Mouse (Mus musculus): Measurements from ENCODE around the gene Oosp2. TPM values are rescaled to one million over a fixed set of nuclear protein-coding genes. Genes with fewer than 3 reads are reported as not detected.

Oosp2 gene
- polyA plus RNA-seq, 1 experiment, result not detected

DNA sequence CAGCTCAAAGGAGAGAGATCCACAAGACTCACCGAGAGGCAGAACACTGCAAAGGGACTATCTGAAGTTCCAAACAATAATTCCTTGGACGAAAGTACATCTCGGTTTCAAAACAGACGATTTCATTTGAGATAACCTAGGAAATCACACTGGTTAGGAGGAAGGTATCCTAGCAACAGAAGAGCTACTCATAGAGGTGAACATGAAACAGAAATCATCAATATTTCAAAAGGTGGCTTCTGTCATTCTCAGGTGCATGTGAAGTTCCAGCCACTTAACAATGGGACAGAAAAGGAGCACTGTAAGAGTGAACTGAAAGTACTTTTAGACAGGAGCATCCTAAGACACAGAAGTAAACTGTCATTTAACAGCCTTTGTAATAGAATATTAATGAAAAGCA lies 10.8 kb downstream of the Oosp2 start:
- no peak overlapping the region for H3K27ac ChIP-seq (ENCODE audit: control insufficient read depth, insufficient read depth, low read length)
- 90% methylated on average over 4 of the region's 4 CpGs for WGBS
- H3K36me3 ChIP-seq (ENCODE audit: control insufficient read depth, insufficient read depth, low read length), result no peaks in the 10 kb centered on the region
- H3K4me3 ChIP-seq (ENCODE audit: control insufficient read depth, insufficient read depth, low read length), result no peak overlapping the region
- H3K27me3 ChIP-seq (ENCODE audit: control insufficient read depth, insufficient read depth, low read length), result no peaks in the 10 kb centered on the region
- TF ChIP-seq CTCF (IDR thresholded peaks at IDR 0.05; ENCODE audit: borderline replicate concordance, control insufficient read depth, extremely low read depth, insufficient read depth, low read length, poor library complexity) (no peak), POLR2A (IDR thresholded peaks at IDR 0.05; ENCODE audit: control insufficient read depth, extremely low read depth, insufficient read depth, low read length, poor library complexity) (no peak)
- no peak for DNase-seq
- H3K4me1 ChIP-seq (replicated peaks; ENCODE audit: control insufficient read depth, insufficient read depth, low read length), result no peaks in the 10 kb centered on the region

DNA sequence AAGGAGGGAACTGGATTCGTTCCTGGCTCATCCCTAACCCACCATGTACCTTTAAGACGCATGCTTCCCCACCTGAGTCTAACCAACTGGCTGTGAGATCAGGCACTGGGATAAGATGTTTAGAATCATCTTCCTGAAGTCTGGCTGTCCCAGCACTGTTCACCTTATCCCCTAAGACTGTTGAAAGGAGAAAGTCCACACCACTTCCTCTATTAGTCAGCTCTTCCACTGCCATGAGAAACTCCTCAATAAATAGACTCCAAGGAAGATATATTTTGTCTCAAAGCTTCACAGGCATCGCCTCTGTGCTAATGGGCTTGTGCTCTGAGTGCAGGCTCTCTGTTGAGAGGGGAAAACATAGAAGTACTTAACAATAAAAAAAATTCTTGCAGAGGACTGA lies 14.2 kb downstream of the Oosp2 start:
- WGBS, result 90% methylated on average over 3 of the region's 3 CpGs

DNA sequence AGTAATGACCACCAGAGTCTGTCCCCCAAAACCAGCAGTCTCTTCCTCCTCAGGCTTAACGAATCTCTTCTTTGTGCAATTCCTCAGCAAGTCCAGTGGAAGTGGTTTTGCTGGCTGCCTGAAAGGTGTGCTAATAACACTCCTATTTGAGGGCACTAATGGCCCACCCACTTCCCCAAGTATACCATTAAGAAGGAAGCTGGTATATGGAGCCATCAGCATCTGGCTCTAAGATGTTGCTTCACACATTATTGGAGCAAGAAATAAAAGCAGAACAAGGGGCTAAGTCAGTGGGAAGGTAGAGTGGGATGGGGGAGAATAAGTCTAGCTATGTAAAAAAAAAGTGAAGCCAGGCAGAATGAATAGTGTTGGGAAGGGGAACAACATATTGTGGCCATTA lies 19.6 kb downstream of the Oosp2 start, which contains the start of gene Ms4a3:
TSS of gene Ms4a3 (minus strand) at position 120 of the 400 bp plus-strand sequence.
- Histone ChIP-seq H3K4me1 (replicated peaks; ENCODE audit: control insufficient read depth, insufficient read depth, low read length) (no peaks in the 10 kb centered on the region), H3K4me3 (ENCODE audit: control insufficient read depth, insufficient read depth, low read length) (no peak within 1 kb of the TSS), H3K27ac (ENCODE audit: control insufficient read depth, insufficient read depth, low read length) (no peak within 1 kb of the TSS), H3K36me3 (ENCODE audit: control insufficient read depth, insufficient read depth, low read length) (no peaks in the 10 kb centered on the region), H3K27me3 (ENCODE audit: control insufficient read depth, insufficient read depth, low read length) (no peaks in the 10 kb centered on the region)
- 82% methylated on average over 1 of the region's 1 CpGs for WGBS
- TF ChIP-seq CTCF (IDR thresholded peaks at IDR 0.05; ENCODE audit: borderline replicate concordance, control insufficient read depth, extremely low read depth, insufficient read depth, low read length, poor library complexity) (no peak), POLR2A (IDR thresholded peaks at IDR 0.05; ENCODE audit: control insufficient read depth, extremely low read depth, insufficient read depth, low read length, poor library complexity) (no peak)
- DNase-seq, result no peak

More for the DNA sequence above, 14.2 kb downstream of the Oosp2 start:
- Histone ChIP-seq H3K36me3 (ENCODE audit: control insufficient read depth, insufficient read depth, low read length) (no peaks in the 10 kb centered on the region), H3K27ac (ENCODE audit: control insufficient read depth, insufficient read depth, low read length) (no peak overlapping the region), H3K4me1 (replicated peaks; ENCODE audit: control insufficient read depth, insufficient read depth, low read length) (no peaks in the 10 kb centered on the region), H3K4me3 (ENCODE audit: control insufficient read depth, insufficient read depth, low read length) (no peak overlapping the region), H3K27me3 (ENCODE audit: control insufficient read depth, insufficient read depth, low read length) (no peaks in the 10 kb centered on the region)
- no peak for DNase-seq
- TF ChIP-seq CTCF (IDR thresholded peaks at IDR 0.05; ENCODE audit: borderline replicate concordance, control insufficient read depth, extremely low read depth, insufficient read depth, low read length, poor library complexity), result no peak
- no peak for TF ChIP-seq POLR2A (IDR thresholded peaks at IDR 0.05; ENCODE audit: control insufficient read depth, extremely low read depth, insufficient read depth, low read length, poor library complexity)

DNA sequence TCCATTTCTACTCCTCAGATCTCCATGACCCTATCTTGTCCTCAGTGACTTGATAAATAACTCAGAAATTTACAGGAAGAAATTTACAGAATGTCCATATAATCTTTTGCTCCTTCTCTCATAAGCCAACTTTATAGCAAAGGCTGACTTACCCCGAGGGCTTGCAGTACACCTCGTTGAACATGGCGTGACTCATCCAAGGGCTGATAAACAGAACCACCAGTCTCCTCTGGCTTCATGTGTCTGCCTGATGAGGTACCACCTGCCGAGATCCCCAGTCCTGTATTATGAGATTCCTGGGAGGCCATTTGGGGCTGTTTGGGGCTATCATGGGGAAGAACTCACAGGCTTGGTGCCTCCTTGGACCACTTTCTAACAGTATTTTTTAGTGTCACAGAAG lies 21.3 kb downstream of the Oosp2 start:
- DNase-seq, result no peak
- Histone ChIP-seq H3K27me3 (ENCODE audit: control insufficient read depth, insufficient read depth, low read length) (no peaks in the 10 kb centered on the region), H3K4me3 (ENCODE audit: control insufficient read depth, insufficient read depth, low read length) (no peak overlapping the region), H3K4me1 (replicated peaks; ENCODE audit: control insufficient read depth, insufficient read depth, low read length) (no peaks in the 10 kb centered on the region), H3K27ac (ENCODE audit: control insufficient read depth, insufficient read depth, low read length) (no peak overlapping the region), H3K36me3 (ENCODE audit: control insufficient read depth, insufficient read depth, low read length) (no peaks in the 10 kb centered on the region)
- TF ChIP-seq CTCF (IDR thresholded peaks at IDR 0.05; ENCODE audit: borderline replicate concordance, control insufficient read depth, extremely low read depth, insufficient read depth, low read length, poor library complexity) (no peak), POLR2A (IDR thresholded peaks at IDR 0.05; ENCODE audit: control insufficient read depth, extremely low read depth, insufficient read depth, low read length, poor library complexity) (no peak)
- 88% methylated on average over 4 of the region's 4 CpGs for WGBS

DNA sequence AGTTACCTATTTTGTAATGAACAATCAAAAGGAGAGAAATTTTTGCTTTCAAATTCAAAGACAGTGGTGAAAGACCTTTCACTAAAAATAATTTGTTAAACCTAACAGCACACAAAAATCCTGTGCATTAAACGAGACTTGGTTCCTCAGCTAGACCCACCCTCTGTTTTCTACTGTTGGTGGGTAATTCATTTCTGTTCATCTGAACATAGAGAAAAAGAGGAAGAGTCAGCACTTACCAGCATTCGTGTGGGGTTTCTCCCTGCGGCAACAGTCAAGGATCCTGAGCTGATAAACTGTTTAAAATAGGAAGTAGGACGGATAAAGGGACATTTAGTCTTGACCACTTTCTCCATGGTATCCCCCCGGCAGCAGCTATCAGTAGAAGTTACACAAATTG lies 24.8 kb downstream of the Oosp2 start:
- 21% methylated on average over 5 of the region's 5 CpGs for WGBS
- no peak overlapping the region for H3K27ac ChIP-seq (ENCODE audit: control insufficient read depth, insufficient read depth, low read length)
- DNase-seq, result no peak
- no peaks in the 10 kb centered on the region for H3K36me3 ChIP-seq (ENCODE audit: control insufficient read depth, insufficient read depth, low read length)
- H3K27me3 ChIP-seq (ENCODE audit: control insufficient read depth, insufficient read depth, low read length), result no peaks in the 10 kb centered on the region
- no peak overlapping the region for H3K4me3 ChIP-seq (ENCODE audit: control insufficient read depth, insufficient read depth, low read length)
- TF ChIP-seq POLR2A (IDR thresholded peaks at IDR 0.05; ENCODE audit: control insufficient read depth, extremely low read depth, insufficient read depth, low read length, poor library complexity) (no peak), CTCF (IDR thresholded peaks at IDR 0.05; ENCODE audit: borderline replicate concordance, control insufficient read depth, extremely low read depth, insufficient read depth, low read length, poor library complexity) (no peak)
- no peaks in the 10 kb centered on the region for H3K4me1 ChIP-seq (replicated peaks; ENCODE audit: control insufficient read depth, insufficient read depth, low read length)

DNA sequence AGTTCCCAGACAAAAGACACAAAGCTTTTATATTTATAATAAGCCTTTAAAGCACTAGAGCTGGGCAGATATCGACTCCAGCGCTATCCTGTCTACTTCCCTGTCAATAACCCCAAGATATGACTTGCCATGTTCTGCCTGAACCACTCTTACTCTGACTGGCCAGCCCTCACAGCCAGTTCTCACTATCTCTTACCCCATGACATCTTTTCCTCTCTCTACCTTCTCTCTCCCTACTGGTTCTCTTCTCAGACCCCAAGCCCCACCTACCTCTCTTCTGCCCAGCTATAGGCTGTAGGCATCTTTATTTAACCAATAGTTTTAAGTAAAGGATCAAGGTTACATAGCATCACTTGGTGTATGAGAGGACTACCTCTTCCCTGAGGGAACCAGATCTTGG lies 26.0 kb downstream of the Oosp2 start:
- Histone ChIP-seq H3K27me3 (ENCODE audit: control insufficient read depth, insufficient read depth, low read length) (no peaks in the 10 kb centered on the region), H3K4me3 (ENCODE audit: control insufficient read depth, insufficient read depth, low read length) (no peak overlapping the region), H3K36me3 (ENCODE audit: control insufficient read depth, insufficient read depth, low read length) (no peaks in the 10 kb centered on the region), H3K4me1 (replicated peaks; ENCODE audit: control insufficient read depth, insufficient read depth, low read length) (no peaks in the 10 kb centered on the region), H3K27ac (ENCODE audit: control insufficient read depth, insufficient read depth, low read length) (no peak overlapping the region)
- TF ChIP-seq CTCF (IDR thresholded peaks at IDR 0.05; ENCODE audit: borderline replicate concordance, control insufficient read depth, extremely low read depth, insufficient read depth, low read length, poor library complexity) (no peak), POLR2A (IDR thresholded peaks at IDR 0.05; ENCODE audit: control insufficient read depth, extremely low read depth, insufficient read depth, low read length, poor library complexity) (no peak)
- WGBS, result 88% methylated on average over 2 of the region's 2 CpGs
- no peak for DNase-seq

DNA sequence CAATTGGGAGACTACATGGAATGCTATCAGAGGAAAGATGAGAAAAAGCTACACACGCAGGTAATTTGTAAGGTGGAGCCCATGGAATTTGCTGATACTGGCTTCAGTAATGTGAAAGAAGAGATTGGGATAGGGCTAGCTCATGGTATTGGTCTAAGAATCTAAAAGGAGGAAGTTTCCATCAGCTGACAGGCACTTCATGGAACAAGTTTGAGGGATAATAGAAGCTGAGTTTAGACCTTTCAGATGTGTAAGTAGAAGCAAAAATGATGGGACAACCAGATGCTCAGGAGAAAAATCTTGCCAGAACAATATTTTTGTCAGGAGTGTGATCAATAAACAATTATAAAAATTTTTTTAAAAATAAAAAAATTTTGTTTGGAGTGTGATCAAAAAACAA lies 26.6 kb downstream of the Oosp2 start:
- TF ChIP-seq POLR2A (IDR thresholded peaks at IDR 0.05; ENCODE audit: control insufficient read depth, extremely low read depth, insufficient read depth, low read length, poor library complexity), result no peak
- no peak for TF ChIP-seq CTCF (IDR thresholded peaks at IDR 0.05; ENCODE audit: borderline replicate concordance, control insufficient read depth, extremely low read depth, insufficient read depth, low read length, poor library complexity)
- DNase-seq, result no peak
- Histone ChIP-seq H3K27me3 (ENCODE audit: control insufficient read depth, insufficient read depth, low read length) (no peaks in the 10 kb centered on the region), H3K27ac (ENCODE audit: control insufficient read depth, insufficient read depth, low read length) (no peak overlapping the region), H3K36me3 (ENCODE audit: control insufficient read depth, insufficient read depth, low read length) (no peaks in the 10 kb centered on the region), H3K4me3 (ENCODE audit: control insufficient read depth, insufficient read depth, low read length) (no peak overlapping the region), H3K4me1 (replicated peaks; ENCODE audit: control insufficient read depth, insufficient read depth, low read length) (no peaks in the 10 kb centered on the region)
- WGBS, result 100% methylated on average over 1 of the region's 1 CpGs
